Mouse (Mus musculus): Measurements from ENCODE around the gene Sec31a. TPM values are rescaled to one million over a fixed set of nuclear protein-coding genes. Genes with fewer than 3 reads are reported as not detected.

Gene Sec31a
- polyA plus RNA-seq, 1 experiment from 2014 or later: 120 TPM

DNA sequence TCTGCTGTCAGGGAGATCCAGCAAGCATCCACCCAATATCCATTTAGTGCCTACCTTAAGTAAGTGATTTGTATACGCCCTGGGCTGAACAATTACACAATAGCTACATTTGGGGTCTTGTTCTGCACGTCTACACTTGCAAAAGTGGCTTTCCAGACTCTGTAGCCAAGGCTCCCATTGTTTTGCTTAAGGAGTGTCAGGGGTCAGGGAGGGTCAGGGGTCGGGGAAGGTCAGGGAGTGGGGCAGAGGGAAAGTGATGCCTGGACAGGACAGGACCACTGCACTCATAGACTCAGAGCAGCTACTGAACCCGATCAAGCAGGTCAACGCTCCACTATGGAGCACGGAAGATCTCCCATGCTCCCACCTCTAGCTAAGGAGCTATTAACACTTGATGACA lies 72.9 kb downstream of the Sec31a start:
- Histone ChIP-seq H3K9ac (replicated peaks; ENCODE audit: low read length) (no peak overlapping the region), H3K4me1 (ENCODE audit: control insufficient read depth, insufficient read depth, low read length) (no peaks in the 10 kb centered on the region), H3K4me3 (ENCODE audit: low read depth, low read length) (no peak overlapping the region), H3K4me2 (ENCODE audit: low read depth, low read length) (no peak overlapping the region), H3K9me3 (replicated peaks; ENCODE audit: control insufficient read depth, low read length) (no peaks in the 10 kb centered on the region), H3K36me3 (replicated peaks; ENCODE audit: control insufficient read depth, insufficient read depth, low read depth, low read length) (no peaks in the 10 kb centered on the region), H3K27me3 (ENCODE audit: control insufficient read depth, insufficient read depth, low read length) (no peaks in the 10 kb centered on the region), H3K27ac (replicated peaks; ENCODE audit: low read depth, low read length) (no peak overlapping the region)
- ATAC-seq (replicated peaks; ENCODE audit: insufficient number of reproducible peaks, low FRiP score, low TSS enrichment, low read depth): no peak
- 24% methylated on average over 6 of the region's 6 CpGs for WGBS
- no peak for DNase-seq (ENCODE audit: low spot score)

GRCm38 (mm10) chr5:100342422-100342821 lies 73.6 kb downstream of the Sec31a start:
- no peak overlapping the region for H3K4me2 ChIP-seq (ENCODE audit: low read depth, low read length)
- no peak overlapping the region for H3K27ac ChIP-seq (replicated peaks; ENCODE audit: low read depth, low read length)
- 85% methylated on average over 6 of the region's 6 CpGs for WGBS
- H3K9me3 ChIP-seq (replicated peaks; ENCODE audit: control insufficient read depth, low read length): no peaks in the 10 kb centered on the region
- H3K4me1 ChIP-seq (ENCODE audit: control insufficient read depth, insufficient read depth, low read length): no peaks in the 10 kb centered on the region
- H3K9ac ChIP-seq (replicated peaks; ENCODE audit: low read length): no peak overlapping the region
- ATAC-seq (replicated peaks; ENCODE audit: insufficient number of reproducible peaks, low FRiP score, low TSS enrichment, low read depth): no peak
- H3K36me3 ChIP-seq (replicated peaks; ENCODE audit: control insufficient read depth, insufficient read depth, low read depth, low read length): no peaks in the 10 kb centered on the region
- H3K27me3 ChIP-seq (ENCODE audit: control insufficient read depth, insufficient read depth, low read length): no peaks in the 10 kb centered on the region
- DNase-seq (ENCODE audit: low spot score): no peak
- no peak overlapping the region for H3K4me3 ChIP-seq (ENCODE audit: low read depth, low read length)

GRCm38 (mm10) chr5:100341042-100341441 lies 75.0 kb downstream of the Sec31a start:
- no peak for ATAC-seq (replicated peaks; ENCODE audit: insufficient number of reproducible peaks, low FRiP score, low TSS enrichment, low read depth)
- Histone ChIP-seq H3K4me2 (ENCODE audit: low read depth, low read length) (no peak overlapping the region), H3K27me3 (ENCODE audit: control insufficient read depth, insufficient read depth, low read length) (no peaks in the 10 kb centered on the region), H3K9ac (replicated peaks; ENCODE audit: low read length) (no peak overlapping the region), H3K36me3 (replicated peaks; ENCODE audit: control insufficient read depth, insufficient read depth, low read depth, low read length) (no peaks in the 10 kb centered on the region), H3K9me3 (replicated peaks; ENCODE audit: control insufficient read depth, low read length) (no peaks in the 10 kb centered on the region), H3K4me1 (ENCODE audit: control insufficient read depth, insufficient read depth, low read length) (no peaks in the 10 kb centered on the region), H3K4me3 (ENCODE audit: low read depth, low read length) (no peak overlapping the region), H3K27ac (replicated peaks; ENCODE audit: low read depth, low read length) (no peak overlapping the region)
- WGBS: 87% methylated on average over 7 of the region's 7 CpGs
- DNase-seq (ENCODE audit: low spot score): no peak

DNA sequence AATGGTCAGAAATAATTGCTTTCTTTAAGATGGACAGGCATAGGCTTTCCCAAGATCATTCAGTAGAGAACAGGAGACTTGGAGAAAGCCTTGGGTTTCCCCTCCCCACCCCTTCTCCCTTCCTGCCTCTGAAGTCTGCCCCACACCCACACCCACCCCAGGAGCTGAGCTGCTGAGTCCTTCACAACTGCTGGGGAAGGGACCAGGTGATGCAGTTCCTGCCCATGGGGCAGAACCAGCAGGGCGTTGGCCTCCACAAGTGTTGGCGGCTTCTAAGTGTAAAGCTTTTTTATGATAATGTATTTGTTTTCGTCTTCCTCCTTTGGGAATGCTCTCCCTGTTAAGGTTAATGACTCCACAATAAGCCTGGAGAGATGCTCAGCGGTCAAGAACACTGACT lies 78.2 kb downstream of the Sec31a start:
- Histone ChIP-seq H3K4me1 (ENCODE audit: control insufficient read depth, insufficient read depth, low read length) (no peaks in the 10 kb centered on the region), H3K4me3 (ENCODE audit: low read depth, low read length) (no peak overlapping the region), H3K9ac (replicated peaks; ENCODE audit: low read length) (no peak overlapping the region), H3K4me2 (ENCODE audit: low read depth, low read length) (no peak overlapping the region), H3K27me3 (ENCODE audit: control insufficient read depth, insufficient read depth, low read length) (no peaks in the 10 kb centered on the region), H3K27ac (replicated peaks; ENCODE audit: low read depth, low read length) (no peak overlapping the region), H3K9me3 (replicated peaks; ENCODE audit: control insufficient read depth, low read length) (no peaks in the 10 kb centered on the region), H3K36me3 (replicated peaks; ENCODE audit: control insufficient read depth, insufficient read depth, low read depth, low read length) (no peaks in the 10 kb centered on the region)
- WGBS: 91% methylated on average over 4 of the region's 4 CpGs
- DNase-seq (ENCODE audit: low spot score) (no peak), ATAC-seq (replicated peaks; ENCODE audit: insufficient number of reproducible peaks, low FRiP score, low TSS enrichment, low read depth) (no peak)

GRCm38 (mm10) chr5:100336876-100337275 lies 79.2 kb downstream of the Sec31a start:
- DNase-seq (ENCODE audit: low spot score): no peak
- H3K4me1 ChIP-seq (ENCODE audit: control insufficient read depth, insufficient read depth, low read length): no peaks in the 10 kb centered on the region
- H3K4me3 ChIP-seq (ENCODE audit: low read depth, low read length): no peak overlapping the region
- no peaks in the 10 kb centered on the region for H3K36me3 ChIP-seq (replicated peaks; ENCODE audit: control insufficient read depth, insufficient read depth, low read depth, low read length)
- no peak for ATAC-seq (replicated peaks; ENCODE audit: insufficient number of reproducible peaks, low FRiP score, low TSS enrichment, low read depth)
- no peak overlapping the region for H3K9ac ChIP-seq (replicated peaks; ENCODE audit: low read length)
- WGBS: 83% methylated on average over 7 of the region's 7 CpGs
- H3K9me3 ChIP-seq (replicated peaks; ENCODE audit: control insufficient read depth, low read length): no peaks in the 10 kb centered on the region
- no peaks in the 10 kb centered on the region for H3K27me3 ChIP-seq (ENCODE audit: control insufficient read depth, insufficient read depth, low read length)
- no peak overlapping the region for H3K4me2 ChIP-seq (ENCODE audit: low read depth, low read length)
- H3K27ac ChIP-seq (replicated peaks; ENCODE audit: low read depth, low read length): no peak overlapping the region

DNA sequence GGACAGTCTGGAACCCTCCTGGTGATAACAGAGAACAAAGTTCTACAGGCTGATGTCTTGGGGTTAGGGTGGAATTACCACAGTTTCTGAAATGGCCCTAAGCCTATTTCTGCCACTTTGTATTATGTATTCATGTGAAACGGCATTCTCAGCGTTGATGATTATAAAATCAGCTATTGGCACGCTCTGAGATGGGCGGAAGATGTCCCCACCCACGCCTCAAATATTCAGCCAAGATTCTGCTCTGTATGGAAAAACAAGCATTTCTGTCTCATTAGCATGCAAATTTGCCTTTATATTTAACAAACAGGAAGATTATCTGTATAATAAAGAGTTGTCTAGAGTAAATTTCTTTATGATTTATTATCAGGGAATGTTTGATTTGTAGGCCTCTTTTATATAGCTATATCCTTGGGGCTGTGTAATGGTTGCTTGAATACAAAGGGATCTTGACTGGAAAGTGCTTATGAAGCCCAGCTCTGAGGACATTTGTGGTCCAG lies 80.4 kb downstream of the Sec31a start:
- no peaks in the 10 kb centered on the region for H3K27me3 ChIP-seq (ENCODE audit: control insufficient read depth, insufficient read depth, low read length)
- no peak overlapping the region for H3K27ac ChIP-seq (replicated peaks; ENCODE audit: low read depth, low read length)
- no peaks in the 10 kb centered on the region for H3K36me3 ChIP-seq (replicated peaks; ENCODE audit: control insufficient read depth, insufficient read depth, low read depth, low read length)
- no peaks in the 10 kb centered on the region for H3K9me3 ChIP-seq (replicated peaks; ENCODE audit: control insufficient read depth, low read length)
- ATAC-seq (replicated peaks; ENCODE audit: insufficient number of reproducible peaks, low FRiP score, low TSS enrichment, low read depth) (no peak), DNase-seq (ENCODE audit: low spot score) (no peak)
- H3K4me2 ChIP-seq (ENCODE audit: low read depth, low read length): no peak overlapping the region
- no peak overlapping the region for H3K4me3 ChIP-seq (ENCODE audit: low read depth, low read length)
- no peaks in the 10 kb centered on the region for H3K4me1 ChIP-seq (ENCODE audit: control insufficient read depth, insufficient read depth, low read length)
- no peak overlapping the region for H3K9ac ChIP-seq (replicated peaks; ENCODE audit: low read length)
- WGBS: 91% methylated on average over 5 of the region's 5 CpGs

- 52% methylated on average over 6 of the region's 6 CpGs for WGBS
- ATAC-seq (replicated peaks; ENCODE audit: insufficient number of reproducible peaks, low FRiP score, low TSS enrichment, low read depth): no peak
- H3K4me1 ChIP-seq (ENCODE audit: control insufficient read depth, insufficient read depth, low read length): no peaks in the 10 kb centered on the region
Measured at GRCm38 (mm10) chr5:100334686-100335085, 81.3 kb downstream of the Sec31a start.

GRCm38 (mm10) chr5:100333607-100334380 lies 82.2 kb downstream of the Sec31a start:
- Histone ChIP-seq H3K9ac (replicated peaks; ENCODE audit: low read length) (no peak overlapping the region), H3K4me1 (ENCODE audit: control insufficient read depth, insufficient read depth, low read length) (no peaks in the 10 kb centered on the region), H3K36me3 (replicated peaks; ENCODE audit: control insufficient read depth, insufficient read depth, low read depth, low read length) (no peaks in the 10 kb centered on the region), H3K27me3 (ENCODE audit: control insufficient read depth, insufficient read depth, low read length) (no peaks in the 10 kb centered on the region), H3K9me3 (replicated peaks; ENCODE audit: control insufficient read depth, low read length) (no peaks in the 10 kb centered on the region), H3K27ac (replicated peaks; ENCODE audit: low read depth, low read length) (no peak overlapping the region), H3K4me3 (ENCODE audit: low read depth, low read length) (no peak overlapping the region), H3K4me2 (ENCODE audit: low read depth, low read length) (no peak overlapping the region)
- 60% methylated on average over 14 of the region's 14 CpGs for WGBS
- no peak for DNase-seq (ENCODE audit: low spot score)
- ATAC-seq (replicated peaks; ENCODE audit: insufficient number of reproducible peaks, low FRiP score, low TSS enrichment, low read depth): no peak

More at GRCm38 (mm10) chr5:100334686-100335085, 81.3 kb downstream of the Sec31a start:
- no peak for DNase-seq (ENCODE audit: low spot score)
- Histone ChIP-seq H3K27ac (replicated peaks; ENCODE audit: low read depth, low read length) (no peak overlapping the region), H3K36me3 (replicated peaks; ENCODE audit: control insufficient read depth, insufficient read depth, low read depth, low read length) (no peaks in the 10 kb centered on the region), H3K9ac (replicated peaks; ENCODE audit: low read length) (no peak overlapping the region), H3K27me3 (ENCODE audit: control insufficient read depth, insufficient read depth, low read length) (no peaks in the 10 kb centered on the region), H3K4me2 (ENCODE audit: low read depth, low read length) (no peak overlapping the region), H3K4me3 (ENCODE audit: low read depth, low read length) (no peak overlapping the region), H3K9me3 (replicated peaks; ENCODE audit: control insufficient read depth, low read length) (no peaks in the 10 kb centered on the region)

Measured in embryonic facial prominence, embryonic 11.5 days (tissue).